Mouse (Mus musculus) cortical plate, adult 2 months (tissue): ENCODE results near the gene Rela. TPM values are rescaled to one million over a fixed set of nuclear protein-coding genes. Genes with fewer than 3 reads are reported as not detected.

Experiments
- H3K27ac ChIP-seq: fragments of 200-500 bp; 2 replicates; pipeline ENCODE4 v1.5.1; 2012; ENCODE audit warnings: low read length, control low read depth, inconsistent platforms; ENCODE audit not compliant: insufficient read depth
- H3K4me1 ChIP-seq: fragments of 200-500 bp; 2 replicates; pipeline ENCODE4 v1.6.1; 2011; ENCODE audit warnings: low read length; ENCODE audit not compliant: control insufficient read depth, insufficient read depth
- H3K4me3 ChIP-seq: fragments of 200-500 bp; 2 replicates; pipeline ENCODE4 v1.5.1; 2011; ENCODE audit warnings: mild to moderate bottlenecking, low read length, control low read depth; ENCODE audit not compliant: insufficient read depth
- CTCF ChIP-seq: fragments of 200-500 bp; IDR thresholded peaks from 2 replicates; pipeline ENCODE4 v1.5.1; 2011; ENCODE audit warnings: mild to moderate bottlenecking, control low read depth, low read length; ENCODE audit not compliant: insufficient read depth; ENCODE audit errors: extremely low read depth
- POLR2A ChIP-seq: fragments of 200-500 bp; IDR thresholded peaks from 2 replicates; pipeline ENCODE4 v1.6.1; 2011; ENCODE audit warnings: mild to moderate bottlenecking, low read length, control low read depth; ENCODE audit not compliant: insufficient read depth; ENCODE audit errors: extremely low read depth
- polyA plus RNA-seq: library from polyadenylated mRNA; depleted of rRNA; stranded (reverse); fragments of >200 nt; gene quantifications from 2 replicates; pipeline ENCODE4 v1.2.3, GENCODE M21; 2012; rRNA removed

Rela gene
- polyA plus RNA-seq, 1 experiment, result 30.9 TPM

GRCm38 (mm10) chr19:5692086-5692912 lies 55.0 kb downstream of the Rela start:
- TF ChIP-seq CTCF, result no peak
- 0 out of 2 replicates have a peak, but pooled peaks have one; percentile 9 for TF ChIP-seq POLR2A
- peaks cover 9% of the 10 kb centered on the region for H3K4me1 ChIP-seq

GRCm38 (mm10) chr19:5692913-5693396 lies 55.7 kb downstream of the Rela start:
- TF ChIP-seq POLR2A (no peak), CTCF (no peak)
- H3K4me1 ChIP-seq, result peaks cover 7% of the 10 kb centered on the region
- peak overlapping the region; percentile 81 for H3K27ac ChIP-seq
- peak overlapping the region; percentile 83; the same call in 1 of the 2 replicates for H3K4me3 ChIP-seq

More at GRCm38 (mm10) chr19:5692086-5692912, 55.0 kb downstream of the Rela start:
- H3K4me3 ChIP-seq, result peak overlapping the region; percentile 83
- peak overlapping the region; percentile 93 for H3K27ac ChIP-seq

- Histone ChIP-seq H3K4me3 (no peak overlapping the region), H3K27ac (peak overlapping the region; percentile 8; the same call in 1 of the 2 replicates), H3K4me1 (peaks cover 7% of the 10 kb centered on the region)
- TF ChIP-seq CTCF (no peak), POLR2A (no peak)
Observed at GRCm38 (mm10) chr19:5693801-5694200, 56.5 kb downstream of the Rela start.

- Histone ChIP-seq H3K4me3 (no peak overlapping the region), H3K27ac (no peak overlapping the region), H3K4me1 (peaks cover 7% of the 10 kb centered on the region)
- TF ChIP-seq POLR2A, result no peak
Observed at GRCm38 (mm10) chr19:5695849-5696462, 58.7 kb downstream of the Rela start.

Other genes starting within 250 kb of the Rela start
- 71.0 and 76.4 TPM in 2 replicates for gene Sart1, start 248.8 kb upstream of the Rela start, polyA plus RNA-seq
- not detected in 2 replicates for gene Tsga10ip, start 235.0 kb upstream of the Rela start, polyA plus RNA-seq
- 285 and 320 TPM in 2 replicates for gene Drap1, start 212.5 kb upstream of the Rela start, polyA plus RNA-seq
- 99.8 and 101 TPM in 2 replicates for gene AI837181, start 212.3 kb upstream of the Rela start, polyA plus RNA-seq
- gene Fosl1, start 189.9 kb upstream of the Rela start, polyA plus RNA-seq, result 0.21 TPM in 1 of 2 replicates, not detected in the other
- 23.8 and 24.5 TPM in 2 replicates for gene Ccdc85b, start 179.6 kb upstream of the Rela start, polyA plus RNA-seq
- 129 and 131 TPM in 2 replicates for gene Fibp, start 176.9 kb upstream of the Rela start, polyA plus RNA-seq
- 0.27 and 0.53 TPM in 2 replicates for gene Ctsw, start 169.0 kb upstream of the Rela start, polyA plus RNA-seq
- 24.5 and 27.1 TPM in 2 replicates for gene Efemp2, start 163.5 kb upstream of the Rela start, polyA plus RNA-seq
- gene Mus81, start 149.1 kb upstream of the Rela start, polyA plus RNA-seq, result 38.6 and 39.5 TPM in 2 replicates
- gene Cfl1, start 147.0 kb upstream of the Rela start, polyA plus RNA-seq, result 1,356 and 1,455 TPM in 2 replicates
- 4.7 and 5.7 TPM in 2 replicates for gene 1700020D05Rik, start 133.7 kb upstream of the Rela start, polyA plus RNA-seq
- 150 and 162 TPM in 2 replicates for gene Snx32, start 126.9 kb upstream of the Rela start, polyA plus RNA-seq
- 0.02 and 0.04 TPM in 2 replicates for gene Ovol1, start 76.8 kb upstream of the Rela start, polyA plus RNA-seq
- 3.2 and 3.3 TPM in 2 replicates for gene Ap5b1, start 69.5 kb upstream of the Rela start, polyA plus RNA-seq
- gene Rnaseh2c, start 35.6 kb upstream of the Rela start, polyA plus RNA-seq, result 50.2 and 61.3 TPM in 2 replicates
- gene Kat5, start 27.2 kb upstream of the Rela start, polyA plus RNA-seq, result 111 and 115 TPM in 2 replicates
- 16.9 and 17.7 TPM in 2 replicates for gene Sipa1, start 26.2 kb downstream of the Rela start, polyA plus RNA-seq
- 21.1 and 23.1 TPM in 2 replicates for gene Map3k11, start 51.3 kb downstream of the Rela start, polyA plus RNA-seq
- gene Pcnx3, start 51.4 kb downstream of the Rela start, polyA plus RNA-seq, result 59.9 and 60.8 TPM in 2 replicates
- gene Kcnk7, start 66.9 kb downstream of the Rela start, polyA plus RNA-seq, result 0.09 and 0.23 TPM in 2 replicates
- gene Ehbp1l1, start 88.8 kb downstream of the Rela start, polyA plus RNA-seq, result 16.5 and 17.0 TPM in 2 replicates
- gene Fam89b, start 92.2 kb downstream of the Rela start, polyA plus RNA-seq, result 46.7 and 58.6 TPM in 2 replicates
- gene Ltbp3, start 103.4 kb downstream of the Rela start, polyA plus RNA-seq, result 54.2 and 54.9 TPM in 2 replicates
- gene Scyl1, start 133.9 kb downstream of the Rela start, polyA plus RNA-seq, result 120 and 124 TPM in 2 replicates
- gene Frmd8, start 237.8 kb downstream of the Rela start, polyA plus RNA-seq, result 17.1 and 22.1 TPM in 2 replicates
- gene Slc25a45, start 240.3 kb downstream of the Rela start, polyA plus RNA-seq, result 6.6 and 7.4 TPM in 2 replicates